Mouse (Mus musculus): ENCODE results near the gene Zfp597. TPM values are rescaled to one million over a fixed set of nuclear protein-coding genes. Genes with fewer than 3 reads are reported as not detected.

The Zfp597 gene
- total and polyA plus RNA-seq, 3 experiments, result 6.9 to 10.1 TPM; not detected in 1

GRCm38 (mm10) chr16:3843796-3844195 is 40.6 kb downstream of the Zfp597 start:
- Histone ChIP-seq H3K36me3 (ENCODE audit: control insufficient read depth in 1 of 2, insufficient read depth in 2 of 2, low read length in 2 of 2) (no peaks in the 10 kb centered on the region; a peak in 1 of 4 replicates), H3K4me1 (ENCODE audit: control insufficient read depth in 1 of 2, insufficient read depth in 2 of 2, low read length in 2 of 2) (no peaks in the 10 kb centered on the region; a peak in 2 of 4 replicates), H3K9me3 (replicated peaks; ENCODE audit: insufficient read depth, low read length) (no peaks in the 10 kb centered on the region)

DNA sequence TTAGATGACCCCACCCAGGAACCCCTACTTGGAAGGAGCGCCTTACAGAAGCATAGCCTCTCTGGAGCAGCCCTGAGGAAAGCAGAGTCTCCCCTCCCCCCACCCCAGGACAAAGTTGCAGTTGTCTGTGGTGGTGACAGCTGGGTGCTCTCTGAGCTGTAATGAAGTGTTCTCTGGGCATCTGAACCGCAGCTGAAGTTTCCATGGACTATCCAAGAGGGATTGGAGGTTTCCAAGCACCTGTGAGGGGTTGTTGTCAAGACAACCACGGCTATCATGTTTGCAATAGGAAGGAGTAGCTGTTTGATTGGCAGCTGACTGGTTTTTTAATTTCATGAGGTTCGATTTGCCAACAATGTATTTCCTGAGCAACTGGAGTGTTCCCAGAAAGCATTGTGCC is 41.4 kb downstream of the Zfp597 start:
- Histone ChIP-seq H3K4me1 (ENCODE audit: control insufficient read depth in 1 of 2, insufficient read depth in 2 of 2, low read length in 2 of 2) (no peaks in the 10 kb centered on the region; a peak in 2 of 4 replicates), H3K79me2 (ENCODE audit: control insufficient read depth, insufficient read depth, low read length, poor library complexity) (no peaks in the 10 kb centered on the region), H3K9me3 (replicated peaks; ENCODE audit: insufficient read depth, low read length) (no peaks in the 10 kb centered on the region), H3K9ac (ENCODE audit: control insufficient read depth, low read depth, low read length, poor library complexity, severe bottlenecking) (no peak overlapping the region), H3K27me3 (ENCODE audit: control insufficient read depth in 1 of 2, insufficient read depth in 2 of 2, low read length in 2 of 2) (no peaks in the 10 kb centered on the region), H3K27ac (ENCODE audit: control insufficient read depth, low read depth, low read length) (no peak overlapping the region), H3K36me3 (ENCODE audit: control insufficient read depth in 1 of 2, insufficient read depth in 2 of 2, low read length in 2 of 2) (no peaks in the 10 kb centered on the region; a peak in 1 of 4 replicates), H3K4me3 (ENCODE audit: control insufficient read depth in 1 of 2, insufficient read depth in 1 of 2, low read depth in 2 of 2, low read length in 2 of 2) (no peak overlapping the region)
- no peak for TF ChIP-seq SIN3A (IDR thresholded peaks at IDR 0.05; ENCODE audit: low read length)
- no peak for TF ChIP-seq MXI1 (IDR thresholded peaks at IDR 0.05; ENCODE audit: low read depth, low read length)
- TF ChIP-seq RCOR1 (IDR thresholded peaks at IDR 0.05; ENCODE audit: low read depth, low read length), result no peak
- TF ChIP-seq SMC3 (IDR thresholded peaks at IDR 0.05; ENCODE audit: low read depth, low read length), result no peak
- no peak for TF ChIP-seq POLR2AphosphoS5 (IDR thresholded peaks at IDR 0.05; ENCODE audit: borderline replicate concordance, low read depth, low read length)
- no peak for TF ChIP-seq POLR2AphosphoS2 (IDR thresholded peaks at IDR 0.05; ENCODE audit: low read length)
- no peak for TF ChIP-seq CHD1 (IDR thresholded peaks at IDR 0.05; ENCODE audit: low read depth, low read length)
- TF ChIP-seq TBP (IDR thresholded peaks at IDR 0.05; ENCODE audit: low read depth, low read length), result no peak
- TF ChIP-seq NELFE (IDR thresholded peaks at IDR 0.05; ENCODE audit: low read depth, low read length), result no peak
- TF ChIP-seq HCFC1 (IDR thresholded peaks at IDR 0.05; ENCODE audit: low read depth, low read length), result no peak
- DNase-seq (ENCODE audit: low read depth, low spot score), result no peak

More at GRCm38 (mm10) chr16:3843796-3844195, 40.6 kb downstream of the Zfp597 start:
- H3K27me3 ChIP-seq (ENCODE audit: control insufficient read depth in 1 of 2, insufficient read depth in 2 of 2, low read length in 2 of 2), result no peaks in the 10 kb centered on the region
- TF ChIP-seq ETS1 (IDR thresholded peaks at IDR 0.05; ENCODE audit: low read depth, low read length) (no peak), MYC (IDR thresholded peaks at IDR 0.05; ENCODE audit: low read depth, low read length) (no peak), ELF1 (IDR thresholded peaks at IDR 0.05; ENCODE audit: low read depth, low read length) (no peak), POLR2A (IDR thresholded peaks at IDR 0.05; ENCODE audit: control insufficient read depth in 1 of 2, insufficient read depth in 1 of 2, low read depth in 1 of 2, low read length in 2 of 2, poor library complexity in 1 of 2) (no peak), RAD21 (IDR thresholded peaks at IDR 0.05; ENCODE audit: low read depth, low read length) (no peak), CHD1 (IDR thresholded peaks at IDR 0.05; ENCODE audit: low read depth, low read length) (no peak), UBTF (IDR thresholded peaks at IDR 0.05; ENCODE audit: borderline replicate concordance, insufficient read depth, low read depth, low read length) (no peak), SMC3 (IDR thresholded peaks at IDR 0.05; ENCODE audit: low read depth, low read length) (no peak), KAT2A (conservative IDR thresholded peaks at IDR 0.05; ENCODE audit: low read depth, low read length) (no peak), CTCF (IDR thresholded peaks at IDR 0.05 in 2 of 3, conservative IDR thresholded peaks at IDR 0.05 in 1 of 3; ENCODE audit: control insufficient read depth in 1 of 3, insufficient read depth in 1 of 3, low read depth in 2 of 3, low read length in 3 of 3, poor library complexity in 1 of 3, severe bottlenecking in 1 of 3) (no peak)
- no peak overlapping the region for H3K9ac ChIP-seq (ENCODE audit: control insufficient read depth, low read depth, low read length, poor library complexity, severe bottlenecking)
- H3K79me2 ChIP-seq (ENCODE audit: control insufficient read depth, insufficient read depth, low read length, poor library complexity), result no peaks in the 10 kb centered on the region
- DNase-seq (ENCODE audit: low read depth, low spot score), result no peak
- H3K27ac ChIP-seq (ENCODE audit: control insufficient read depth, low read depth, low read length), result no peak overlapping the region
- H3K4me3 ChIP-seq (ENCODE audit: control insufficient read depth in 1 of 2, insufficient read depth in 1 of 2, low read depth in 2 of 2, low read length in 2 of 2), result no peak overlapping the region
